Mouse (Mus musculus) WW6 (cell line): ENCODE results near the gene Zfp990.
A peak's percentile ranks its signal among the peaks of the same experiment; 100 is the strongest.
"Not testable (repeated sequence)": the region's sequence is repeated elsewhere in the genome, so short reads cannot be mapped to it uniquely, and the experiment has no call there.

ENCODE experiments used
- DNase-seq: peaks from one replicate; pipeline ENCODE4 v3.0.0-alpha.2; 2013; ENCODE audit warnings: low read depth, low spot score

Gene Zfp990

DNA sequence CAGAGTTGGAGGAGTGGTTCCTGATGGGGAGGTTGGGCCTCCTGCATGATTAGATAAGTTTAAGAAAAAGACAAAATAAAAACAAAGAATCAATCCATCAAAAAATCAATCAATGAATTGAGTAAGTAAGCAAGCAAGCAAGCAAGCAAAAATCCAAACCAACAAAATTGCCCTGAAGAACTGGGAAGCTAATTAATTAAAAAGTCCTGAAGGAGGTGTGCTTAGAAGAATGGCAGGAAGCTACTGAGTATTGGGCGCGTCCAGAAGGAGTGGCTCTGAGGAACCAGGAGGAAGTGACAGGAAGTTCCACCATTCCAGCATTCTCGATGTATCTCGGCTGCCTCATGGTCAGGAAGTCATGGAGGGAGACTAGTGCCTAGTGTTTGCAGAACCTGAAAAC lies at the start of gene Zfp990:
TSS of gene Zfp990 (plus strand) at position 301 of the 400 bp plus-strand sequence.
- DNase-seq: not testable (repeated sequence)

GRCm38 (mm10) chr4:145463553-145464253 lies 46.9 kb upstream of the Zfp990 start:
- DNase-seq: peak; percentile 83

GRCm38 (mm10) chr4:145478128-145478527 lies 32.4 kb upstream of the Zfp990 start:
- DNase-seq: no peak

DNA sequence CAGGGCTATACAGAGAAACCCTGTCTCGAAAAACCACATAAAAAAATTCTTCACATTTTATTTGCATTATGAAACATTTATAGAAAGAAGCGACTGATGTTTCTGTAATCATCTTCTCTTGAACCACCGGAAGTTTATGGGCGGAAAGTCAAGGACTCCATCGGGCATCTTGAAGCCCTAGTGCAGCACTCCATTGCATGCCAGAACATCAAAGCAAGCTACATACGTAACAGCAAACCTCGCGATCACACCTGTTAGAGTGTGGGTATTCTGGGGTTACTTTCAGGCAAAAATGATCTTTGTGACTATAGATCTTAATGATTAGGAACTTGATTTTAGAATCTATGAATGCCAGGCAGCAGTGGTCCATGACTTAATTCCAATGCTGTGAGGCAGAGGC lies 29.9 kb upstream of the Zfp990 start:
- DNase-seq: not testable (repeated sequence)

DNA sequence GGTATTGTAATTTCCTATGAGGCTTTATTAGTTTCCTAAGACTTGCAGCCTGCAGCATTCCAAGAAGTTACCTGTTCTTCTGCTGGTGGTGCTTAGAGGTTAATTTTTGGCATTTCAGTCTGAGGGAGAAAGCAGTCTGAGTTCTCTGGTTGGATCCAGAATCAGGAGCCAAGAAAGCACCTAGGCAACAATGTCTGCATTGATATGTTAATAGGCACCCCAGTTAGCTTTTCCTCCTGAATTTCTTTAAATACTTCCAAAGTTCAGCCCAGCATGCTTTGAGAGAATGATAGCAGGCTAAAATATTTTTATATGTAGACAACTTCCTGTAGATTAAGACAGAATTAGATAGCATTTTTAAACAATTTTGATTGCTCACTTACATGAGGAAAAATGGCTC lies 21.2 kb upstream of the Zfp990 start:
- no peak for DNase-seq

GRCm38 (mm10) chr4:145492132-145492531 lies 18.4 kb upstream of the Zfp990 start:
- no peak for DNase-seq

- not testable (repeated sequence) for DNase-seq
Measured at GRCm38 (mm10) chr4:145493316-145493715, 17.2 kb upstream of the Zfp990 start.

- not testable (repeated sequence) for DNase-seq
Measured at GRCm38 (mm10) chr4:145514637-145515036, 4.1 kb downstream of the Zfp990 start.

DNA sequence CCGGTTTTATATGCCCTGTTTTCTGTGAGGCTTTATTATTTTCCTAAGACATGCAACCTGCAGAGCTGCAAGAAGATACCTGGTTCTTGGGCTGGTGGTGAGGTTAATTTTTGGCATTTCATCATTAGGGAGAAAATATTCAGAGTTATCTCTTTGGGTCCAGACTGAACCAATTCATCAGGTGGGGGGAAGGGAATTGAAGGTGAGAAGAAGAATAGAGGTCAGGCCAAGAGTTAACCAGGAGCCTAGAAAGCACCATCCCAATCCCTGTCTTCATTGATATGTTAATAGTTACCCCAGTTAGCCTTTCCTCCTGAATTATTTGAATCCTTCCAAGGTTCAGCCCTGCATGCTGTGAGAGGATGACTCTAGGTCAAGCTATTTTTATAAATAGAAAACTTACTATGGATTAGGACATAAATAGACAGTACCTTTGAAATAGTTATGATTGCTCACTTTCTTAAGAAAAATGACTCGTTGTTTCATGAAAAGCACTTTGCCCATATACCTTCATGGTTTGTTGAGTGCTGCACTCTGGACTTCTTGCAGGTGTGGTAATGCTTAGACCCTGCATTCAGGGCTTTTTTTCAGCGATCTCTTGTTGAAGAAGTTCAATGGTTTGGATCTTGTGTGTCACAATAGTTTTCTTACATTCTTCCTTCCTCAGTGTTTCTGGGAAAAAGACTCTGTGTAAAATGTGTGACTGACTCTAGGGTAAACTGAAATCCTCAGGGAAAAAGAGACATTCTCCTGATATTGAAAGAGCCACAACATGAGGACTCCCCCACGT lies 5.4 kb downstream of the Zfp990 start:
- not testable (repeated sequence) for DNase-seq

DNA sequence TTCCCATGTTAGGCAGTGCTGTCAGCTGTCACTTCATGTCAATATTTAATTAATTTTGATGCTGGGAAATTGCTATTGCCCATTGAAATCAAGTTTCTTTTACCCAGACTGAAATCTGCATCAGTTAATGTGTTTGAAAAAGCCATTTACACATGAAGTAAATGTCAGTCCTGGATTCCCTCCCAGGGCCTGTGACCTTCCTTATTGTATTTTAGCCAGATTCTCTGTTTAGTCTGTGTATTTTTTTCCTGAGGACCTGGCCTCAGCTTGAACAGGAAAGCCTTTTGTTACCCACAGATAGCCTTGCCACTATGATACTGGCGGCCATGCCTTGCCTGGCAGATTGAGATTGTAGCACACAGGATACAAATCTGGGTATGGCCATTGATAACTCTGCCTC lies 6.8 kb downstream of the Zfp990 start:
- not testable (repeated sequence) for DNase-seq

GRCm38 (mm10) chr4:145543861-145544260 lies 33.3 kb downstream of the Zfp990 start:
- not testable (repeated sequence) for DNase-seq

GRCm38 (mm10) chr4:145545106-145545505 lies 34.5 kb downstream of the Zfp990 start:
- peak; percentile 28 for DNase-seq

DNA sequence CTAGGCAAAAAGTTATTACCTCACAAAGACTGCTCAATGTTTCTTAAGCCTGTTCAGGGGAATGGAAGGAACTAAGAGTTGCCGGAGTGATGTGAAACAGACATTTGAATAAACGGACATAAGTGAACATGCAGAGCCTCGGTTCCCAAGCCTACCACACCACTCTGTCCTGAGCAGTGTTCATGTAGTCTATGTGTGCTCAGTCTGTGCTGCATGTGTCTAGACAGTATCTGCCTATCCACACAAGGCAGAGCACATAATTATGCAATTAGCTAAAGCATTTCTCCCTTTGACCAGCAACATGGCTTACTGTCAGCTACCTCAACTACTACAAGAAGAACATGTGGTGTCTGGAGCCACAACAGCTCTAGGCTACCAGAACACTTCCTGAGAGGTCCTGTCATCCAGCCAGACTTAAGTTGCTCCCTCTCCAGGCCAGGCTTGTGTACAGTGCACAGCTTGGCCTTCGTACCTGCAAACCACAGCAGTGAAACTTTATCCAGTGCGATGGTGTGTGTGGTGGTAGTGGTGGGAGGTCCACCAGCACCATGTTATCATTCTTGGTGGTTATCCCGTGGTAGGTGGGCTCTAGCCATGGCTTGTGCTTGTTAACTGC lies 35.3 kb downstream of the Zfp990 start:
- not testable (repeated sequence) for DNase-seq

GRCm38 (mm10) chr4:145546477-145546876 lies 35.9 kb downstream of the Zfp990 start:
- DNase-seq: not testable (repeated sequence)

DNA sequence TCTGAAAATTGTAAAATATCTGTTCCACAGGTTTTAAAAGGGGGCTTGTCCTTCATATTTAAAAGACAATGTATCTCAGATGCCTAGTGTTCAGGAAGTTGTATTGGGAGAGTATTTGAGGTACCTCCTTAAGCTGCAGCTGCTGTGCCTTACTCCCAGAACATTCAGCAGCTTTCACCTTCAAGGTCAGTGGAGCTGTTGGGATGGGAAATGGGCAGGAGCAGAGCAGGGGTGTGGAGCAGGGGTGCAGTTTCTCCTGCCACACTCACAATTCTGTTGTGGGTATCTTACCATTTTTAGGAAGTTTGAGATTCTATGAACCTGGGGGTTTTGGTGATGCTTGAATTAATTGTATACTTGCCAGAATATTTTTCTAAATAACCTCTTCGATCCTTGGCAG lies 46.1 kb downstream of the Zfp990 start:
- no peak for DNase-seq

DNA sequence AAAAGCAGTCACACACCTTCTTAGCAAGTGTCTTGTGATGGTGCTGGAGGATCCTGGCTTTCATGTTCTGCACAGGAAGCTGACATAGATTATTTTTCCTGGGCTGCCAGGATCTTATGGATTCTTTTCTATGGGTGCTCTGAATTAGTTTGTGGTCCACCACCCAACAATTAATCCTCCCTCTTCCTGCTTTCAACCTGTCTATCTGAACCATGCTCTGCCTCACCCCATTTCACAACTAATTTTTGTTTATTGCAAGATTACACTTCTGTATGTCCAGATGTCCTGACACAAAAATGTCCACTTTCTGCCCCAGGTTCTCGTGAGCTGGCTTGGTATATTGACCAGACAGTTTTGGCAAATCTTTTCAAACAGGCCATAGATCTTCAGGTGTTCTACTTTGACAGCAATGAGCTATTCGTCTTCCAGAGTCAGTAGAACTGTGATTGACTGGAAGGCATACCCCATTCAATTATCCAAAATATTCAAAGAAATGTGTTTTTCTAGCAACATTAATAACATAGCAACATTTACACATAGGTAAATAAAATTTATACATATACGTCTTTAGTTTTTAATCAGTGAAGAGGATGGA lies 49.0 kb downstream of the Zfp990 start:
- DNase-seq: no peak

DNA sequence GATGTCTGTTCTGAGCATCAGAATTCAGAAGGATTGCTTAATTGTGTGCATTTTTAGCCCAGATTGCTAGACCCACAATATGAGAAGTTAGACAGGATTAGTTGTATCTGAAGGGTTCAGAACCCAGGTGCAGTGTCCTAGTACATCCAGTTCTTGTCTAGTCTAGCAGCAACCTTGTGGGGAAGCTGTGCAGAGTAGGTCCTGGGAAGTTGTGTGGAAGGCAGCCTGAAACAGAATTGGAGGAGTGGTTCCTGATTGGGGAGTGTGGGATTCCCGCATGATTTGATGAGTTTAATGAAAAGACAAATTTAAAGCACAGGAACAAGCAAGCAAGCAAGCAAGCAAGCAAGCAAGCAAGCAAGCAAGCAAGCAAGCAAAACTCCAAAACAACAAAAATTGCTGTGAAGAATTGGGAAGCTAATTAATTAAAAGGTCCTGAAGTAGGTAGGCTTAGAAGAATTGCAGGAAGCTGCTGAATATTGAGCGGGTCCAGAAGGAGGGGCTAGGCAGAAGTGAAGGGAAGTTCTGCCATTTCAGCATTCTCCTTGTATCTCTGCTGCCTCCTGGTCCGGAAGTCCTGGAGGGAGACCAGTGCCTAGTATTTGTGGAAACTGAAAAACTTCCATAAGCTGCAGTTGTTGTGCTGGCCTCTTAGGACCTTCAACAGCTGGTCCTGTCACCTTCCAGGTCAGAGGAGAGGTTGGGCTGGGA lies 53.7 kb downstream of the Zfp990 start:
- DNase-seq: no peak

DNA sequence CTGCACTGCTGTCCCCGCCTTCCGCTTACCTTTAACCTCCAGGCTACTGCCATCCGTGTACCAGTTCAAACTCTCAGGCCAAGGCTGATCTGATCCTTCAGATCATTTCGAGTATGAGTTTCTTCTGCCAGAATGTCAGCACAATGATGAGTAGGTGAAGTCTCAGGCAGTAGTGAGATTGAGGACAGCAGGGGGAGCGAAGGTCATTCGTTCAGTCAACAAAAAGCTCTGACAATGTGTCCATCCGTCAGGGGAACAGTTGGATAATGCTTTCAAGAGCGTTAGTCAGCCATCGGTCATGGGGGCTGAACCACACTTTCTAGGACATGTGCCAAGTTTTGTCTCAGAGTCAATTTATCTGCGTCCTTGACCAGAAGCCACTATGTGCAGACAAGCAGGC lies 59.9 kb downstream of the Zfp990 start:
- not testable (repeated sequence) for DNase-seq

- not testable (repeated sequence) for DNase-seq
Measured at GRCm38 (mm10) chr4:145576623-145577022, 66.1 kb downstream of the Zfp990 start.

DNA sequence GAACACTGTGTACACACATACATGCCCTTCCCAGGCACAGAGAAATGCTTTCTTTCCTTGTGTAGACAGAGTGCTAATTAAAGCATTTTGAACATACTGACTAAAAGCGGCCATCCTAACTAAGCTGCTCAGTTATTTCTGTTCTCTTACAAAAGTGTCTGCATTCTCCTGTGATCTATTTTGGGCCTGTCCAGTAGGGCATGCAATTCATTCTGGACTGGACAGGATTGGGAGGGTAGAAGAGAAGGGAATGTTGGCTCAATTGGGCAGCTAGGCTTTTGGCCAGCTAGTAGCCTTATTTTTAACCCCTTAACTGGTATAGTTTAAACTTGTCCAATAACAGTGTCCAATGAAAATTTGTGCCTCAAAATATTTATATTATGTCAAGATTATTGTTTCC lies 69.8 kb downstream of the Zfp990 start:
- not testable (repeated sequence) for DNase-seq

GRCm38 (mm10) chr4:145585078-145585477 lies 74.5 kb downstream of the Zfp990 start, which contains the start of gene Gm13212:
Gene Gm13212 (plus strand): TSS chr4:145585166.
- DNase-seq: peak; percentile 33
